Mouse (Mus musculus) gastrocnemius, postnatal 10 days (tissue): ENCODE measurements around the gene Tlr12. TPM values are rescaled to one million over a fixed set of nuclear protein-coding genes. Genes with fewer than 3 reads are reported as not detected.
"Not testable (repeated sequence)": the region's sequence is repeated elsewhere in the genome, so short reads cannot be mapped to it uniquely, and the experiment has no call there.

Experiments used
- DNase-seq: peaks from one replicate; pipeline ENCODE4 v3.0.0; 2021; ENCODE audit warnings: mixed read lengths
- total RNA-seq, 2 experiments: library from RNA; stranded (reverse); gene quantifications; 2 replicates each; pipeline ENCODE4 v1.2.3; 2021

Tlr12 gene
- total RNA-seq, 2 experiments from 2014 or later, result 0.16 TPM

DNA sequence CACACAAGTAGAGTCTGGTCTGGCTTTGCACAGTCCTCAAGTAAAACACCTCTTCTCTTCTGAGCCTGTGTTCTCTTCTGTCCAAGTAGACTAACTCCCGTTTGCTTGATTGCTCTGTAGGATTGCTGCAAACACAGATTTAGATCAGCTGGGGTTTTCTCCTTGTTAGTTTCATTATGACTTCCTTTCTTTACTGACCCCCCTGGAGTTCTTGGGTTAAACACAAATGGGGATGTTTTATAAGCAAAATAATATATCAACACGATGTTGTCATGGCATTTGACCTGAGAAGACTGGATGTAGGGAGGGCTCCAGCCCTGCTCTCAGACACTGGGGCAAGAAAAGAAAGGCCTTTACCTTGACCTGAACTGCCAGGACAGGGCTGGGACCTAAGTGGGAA, 544 bp upstream of the Tlr12 start:
- DNase-seq, result no peak

GRCm38 (mm10) chr4:128617363-128618120, 877 bp downstream of the Tlr12 start:
- no peak for DNase-seq

DNA sequence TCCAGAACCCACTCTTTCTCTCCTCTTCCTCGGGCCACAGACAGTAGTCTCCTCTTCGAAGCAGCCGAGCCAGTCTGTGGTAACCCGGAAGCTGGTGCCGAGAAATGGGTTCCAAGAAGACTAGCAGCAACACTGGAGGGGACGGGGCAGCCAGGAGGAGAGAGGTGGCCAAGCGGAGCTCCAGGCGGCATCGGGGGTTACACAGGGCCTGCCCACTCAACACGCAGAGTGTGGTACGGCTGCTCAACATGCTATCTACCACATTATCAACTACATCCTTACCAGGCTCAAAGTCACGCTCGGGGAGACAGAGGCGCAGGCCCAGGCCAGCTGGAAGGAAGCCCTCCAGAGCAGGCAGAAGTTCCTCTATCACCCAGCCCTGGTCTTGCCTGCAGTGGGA, 2.7 kb downstream of the Tlr12 start:
- DNase-seq, result no peak

DNA sequence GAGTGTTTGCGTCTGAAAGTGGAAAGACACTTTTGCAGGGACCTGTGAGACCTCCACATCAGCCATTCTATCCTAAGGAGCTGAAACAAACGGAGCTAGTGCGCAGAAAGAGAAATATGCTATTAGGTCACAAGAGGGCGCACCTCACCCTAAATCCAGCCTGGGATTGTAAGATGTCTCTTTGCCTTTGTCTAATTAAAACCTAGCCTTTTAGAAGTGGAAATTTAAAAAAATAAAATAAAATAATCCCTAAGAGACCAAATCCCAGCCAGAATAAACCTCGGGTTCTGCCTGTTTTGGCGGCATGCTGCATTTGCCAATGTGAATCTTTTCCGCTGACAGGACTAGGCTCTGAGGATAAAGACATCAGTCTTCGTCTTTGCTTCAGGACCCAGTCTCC, 5.1 kb downstream of the Tlr12 start:
- DNase-seq, result no peak

DNA sequence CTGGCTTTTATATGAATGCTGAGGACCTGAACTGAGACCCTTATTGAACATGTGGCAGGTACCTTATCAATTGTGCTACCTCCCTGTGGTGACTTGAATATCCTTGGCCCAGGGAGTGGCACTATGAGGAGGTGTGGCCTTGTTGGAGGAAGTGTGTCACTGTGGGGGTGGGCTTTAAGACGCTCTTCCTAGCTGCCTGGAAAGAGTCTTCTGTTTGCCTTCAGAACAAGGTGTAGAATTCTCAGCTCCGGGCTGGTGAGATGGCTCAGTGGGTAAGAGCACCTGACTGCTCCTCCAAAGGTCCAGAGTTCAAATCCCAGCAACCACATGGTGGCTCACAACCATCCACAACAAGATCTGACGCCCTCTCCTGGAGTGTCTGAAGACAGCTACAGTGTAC, 6.7 kb downstream of the Tlr12 start:
- DNase-seq, result not testable (repeated sequence)

DNA sequence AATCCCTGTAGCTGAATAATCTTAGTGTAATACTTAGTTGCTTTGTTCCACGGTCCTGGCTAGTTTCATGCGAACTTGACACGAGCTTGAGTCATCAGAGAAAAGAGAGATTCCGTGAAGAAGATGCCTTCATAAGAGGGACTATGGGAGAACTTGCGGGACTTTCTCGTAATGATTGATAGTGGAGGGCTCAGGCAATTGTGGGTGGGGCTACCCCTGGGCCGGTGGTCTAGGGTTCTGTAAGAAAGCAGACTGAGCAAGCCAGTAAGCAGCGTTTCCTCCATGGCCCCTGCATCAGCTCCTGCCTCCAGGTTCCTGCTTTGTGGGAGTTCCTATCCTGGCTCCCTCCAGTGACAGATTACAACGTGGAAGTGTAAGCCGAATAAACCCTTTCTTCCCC, 7.7 kb downstream of the Tlr12 start:
- DNase-seq, result no peak

DNA sequence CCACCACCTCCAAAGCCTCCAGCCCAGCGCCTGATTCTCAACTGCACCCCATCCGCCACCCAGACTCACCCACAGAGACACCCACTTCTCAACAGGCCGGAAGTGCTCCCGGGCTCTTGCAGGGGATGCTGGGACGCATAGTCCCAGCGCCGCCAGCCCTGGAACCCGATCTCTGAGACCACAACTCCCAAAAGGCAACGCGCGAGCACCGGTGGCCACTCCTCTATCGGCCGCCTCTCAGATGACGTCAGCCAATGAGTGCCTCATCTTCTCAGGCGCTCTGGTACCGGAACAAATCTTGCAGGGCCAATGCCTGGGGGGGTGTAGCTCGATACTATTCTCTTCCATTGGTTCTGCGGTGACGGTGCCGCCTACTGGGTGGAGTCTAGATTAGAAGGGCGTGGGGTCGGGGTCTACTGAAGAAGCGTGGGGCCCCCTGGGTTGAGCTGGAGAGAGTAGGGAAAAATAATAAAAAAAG, 8.5 kb downstream of the Tlr12 start, which contains the start of gene Zscan20:
Zscan20 (minus strand) TSS at position 174 of the 478 bp plus-strand sequence.
- peak; percentile 85 for DNase-seq

DNA sequence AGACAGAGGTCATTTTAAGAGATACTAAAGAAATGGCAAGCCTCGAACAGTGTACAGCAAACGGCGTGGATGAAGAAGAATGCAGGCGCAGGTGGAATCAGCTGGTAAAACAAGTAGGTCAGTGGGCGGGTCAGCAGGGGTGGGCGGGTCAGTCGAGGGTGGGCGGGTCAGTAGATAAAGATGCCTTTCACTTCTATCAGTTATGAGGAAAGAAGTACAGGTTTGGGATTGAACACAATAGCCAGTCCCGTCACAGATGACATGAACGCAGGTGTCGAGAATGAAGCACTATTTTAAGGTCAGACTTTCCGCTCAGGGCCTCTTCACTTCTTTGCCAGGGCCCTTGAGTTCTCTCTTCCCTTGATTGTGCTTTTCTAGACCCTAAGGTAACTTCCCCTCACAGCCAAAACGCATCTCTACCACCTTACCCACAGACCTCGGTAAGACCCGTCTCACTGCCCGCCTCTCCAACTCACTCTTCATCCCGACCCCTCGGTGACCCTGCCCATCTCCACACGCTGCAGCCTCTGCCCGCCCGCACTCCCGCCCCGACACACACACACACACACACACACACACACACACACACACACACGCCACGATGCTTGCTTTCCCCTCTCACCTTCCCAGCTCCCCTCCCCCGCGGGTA, 9.0 kb downstream of the Tlr12 start:
- DNase-seq, result no peak

GRCm38 (mm10) chr4:128607661-128608060, 10.8 kb downstream of the Tlr12 start:
- no peak for DNase-seq

GRCm38 (mm10) chr4:128606586-128606985, 11.8 kb downstream of the Tlr12 start:
- no peak for DNase-seq

DNA sequence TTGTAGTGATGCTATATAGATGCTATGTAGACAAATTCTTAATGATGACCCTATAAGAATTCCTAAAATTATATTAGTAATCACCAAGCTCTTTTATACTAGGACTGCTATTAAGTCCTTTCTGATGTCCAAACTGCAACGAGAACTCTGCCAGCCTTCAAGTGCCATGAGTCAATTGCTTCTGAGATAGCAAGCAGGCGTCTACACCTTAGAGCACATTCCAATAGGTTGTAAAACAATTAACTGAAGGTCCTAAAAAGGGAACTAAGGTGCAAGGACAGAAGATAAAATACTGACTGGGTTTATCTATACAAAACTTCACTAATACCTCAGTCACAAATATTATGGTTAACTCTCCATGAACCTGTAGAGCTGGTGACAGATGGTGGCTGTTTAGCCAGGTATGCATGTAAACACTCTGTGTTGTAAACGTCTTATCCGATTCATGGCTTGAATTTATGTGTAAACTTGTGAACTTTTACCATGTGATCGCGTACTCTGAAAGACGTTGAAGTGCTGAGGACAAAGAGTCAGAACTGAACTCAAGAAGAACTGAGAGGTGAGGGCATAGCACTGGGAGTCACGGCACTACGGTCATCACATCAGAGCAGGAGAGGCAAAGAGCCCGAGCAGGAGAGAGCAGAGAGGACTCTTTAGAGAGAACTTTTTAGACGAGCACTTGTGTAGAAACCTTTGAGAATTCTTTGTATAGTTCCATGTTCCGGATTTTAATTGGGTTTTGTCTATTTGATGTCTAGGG, 20.4 kb downstream of the Tlr12 start:
- no peak for DNase-seq

- no peak for DNase-seq
Measured at GRCm38 (mm10) chr4:128594062-128594461, 24.4 kb downstream of the Tlr12 start.

GRCm38 (mm10) chr4:128593286-128593685, 25.1 kb downstream of the Tlr12 start:
- no peak for DNase-seq

DNA sequence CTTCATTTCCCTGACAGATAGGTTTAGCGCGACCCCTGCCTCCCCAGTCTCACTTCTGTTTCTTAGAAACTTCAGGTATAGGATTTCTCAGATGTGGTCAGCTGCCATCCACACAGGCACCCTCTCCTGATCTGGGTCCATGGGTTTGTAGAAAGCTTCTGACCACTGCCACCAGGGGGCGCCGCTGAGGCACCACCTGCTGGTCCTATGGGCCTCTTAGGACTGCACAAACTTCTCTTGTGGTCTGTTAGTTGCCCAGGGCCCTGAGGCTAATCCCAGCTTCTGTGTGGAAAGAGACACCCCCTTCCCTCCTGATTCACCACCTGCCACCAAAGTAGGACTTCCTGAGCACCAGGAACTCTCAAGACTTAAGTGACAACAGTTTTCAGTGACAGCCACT, 39.2 kb downstream of the Tlr12 start:
- peak; percentile 20 for DNase-seq

DNA sequence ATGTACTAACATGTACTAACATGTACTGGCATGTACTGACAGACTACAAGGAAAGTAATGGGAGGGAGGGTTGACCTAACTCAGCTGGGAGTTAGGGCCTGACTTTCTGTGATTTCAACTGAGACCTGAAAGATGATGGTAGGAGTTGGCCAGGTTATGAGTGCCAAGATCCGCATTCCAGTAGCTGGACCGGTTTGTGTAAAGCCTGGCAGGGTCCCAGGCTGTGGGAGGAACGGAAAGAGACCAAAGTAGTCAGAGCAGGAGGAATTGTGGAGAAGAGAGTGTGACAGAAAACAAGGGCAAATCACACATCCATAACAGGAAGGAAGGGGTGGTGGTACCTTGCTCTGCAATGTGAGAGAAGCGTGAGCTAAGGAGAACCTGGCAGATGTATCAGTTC, 42.6 kb downstream of the Tlr12 start:
- no peak for DNase-seq

Other genes starting within 250 kb of the Tlr12 start
- gene Zscan20, start 8.5 kb downstream of the Tlr12 start, total RNA-seq, result 1 to 10 TPM; 3.1 to 3.4 TPM
- gene Phc2, start 36.1 kb upstream of the Tlr12 start, total RNA-seq, result 10 to 100 TPM; 29.8 to 36.7 TPM
- gene A3galt2, start 136.7 kb upstream of the Tlr12 start, total RNA-seq, result under 1 TPM in 1 of 2 experiments, not detected in 1; 0.12 TPM
- 10 to 100 TPM; 18.0 to 18.8 TPM for gene Zfp362, start 187.4 kb upstream of the Tlr12 start, total RNA-seq